In genomic region chr3:108554587-108555312, GRCm38 (mm10) we compare ENCODE assay signal across 8 mouse cellular contexts. TPM values are rescaled to one million over a fixed set of nuclear protein-coding genes. Genes with fewer than 3 reads are reported as not detected.
DNase-seq lines count a peak whose midpoint lies in the region; ATAC-seq and TF ChIP-seq lines count a peak whose summit lies in the region.

No protein-coding gene starts in this region.

- peak; percentile 96 for TF ChIP-seq CTCF in liver, embryonic 14.5 days (IDR thresholded peaks at IDR 0.05; ENCODE audit: low read depth)
- peak; percentile 97 for TF ChIP-seq CTCF in stomach, postnatal 0 days (IDR thresholded peaks at IDR 0.05; ENCODE audit: low read depth)

- ATAC-seq in CD4-positive, CD25-positive, alpha-beta regulatory T cell, adult 4 months: peak; percentile 99
- peak; percentile 93 for ATAC-seq in heart, embryonic 15.5 days (replicated peaks; ENCODE audit: insufficient number of reproducible peaks, insufficient read depth, low FRiP score, low read depth)
- peak; percentile 93 for ATAC-seq in liver, embryonic 14.5 days (ENCODE audit: insufficient read depth)
- ATAC-seq in neural tube, embryonic 11.5 days (ENCODE audit: insufficient read depth, low FRiP score, low TSS enrichment): peak; percentile 95
- ATAC-seq in stomach, postnatal 0 days (ENCODE audit: low FRiP score, low TSS enrichment): peak; percentile 97

- peak overlapping the region; percentile 92 for H3K4me3 ChIP-seq in heart, embryonic 15.5 days
- peak overlapping the region; percentile 84 to 100 for H3K4me3 ChIP-seq in liver, embryonic 14.5 days (ENCODE audit: insufficient read depth in 1 of 2, low read depth in 2 of 2, low read length in 2 of 2)
- H3K4me3 ChIP-seq in neural tube, embryonic 11.5 days (ENCODE audit: low read depth, low read length): peak overlapping the region; percentile 79
- H3K4me3 ChIP-seq in stomach, postnatal 0 days (ENCODE audit: low read depth, low read length): peak overlapping the region; percentile 81

- H3K27ac ChIP-seq in heart, embryonic 15.5 days: peak overlapping the region; percentile 81
- peak overlapping the region; percentile 68 for H3K27ac ChIP-seq in liver, embryonic 14.5 days
- peak overlapping the region; percentile 89 for H3K27ac ChIP-seq in neural tube, embryonic 11.5 days (ENCODE audit: low read depth, low read length)
- peak overlapping the region; percentile 90 for H3K27ac ChIP-seq in stomach, postnatal 0 days (replicated peaks)

- peak; percentile 57 for TF ChIP-seq EP300 in liver, embryonic 14.5 days (IDR thresholded peaks at IDR 0.05; ENCODE audit: low read depth)
- no peak for TF ChIP-seq EP300 in stomach, postnatal 0 days (optimal IDR thresholded peaks at IDR 0.05)

- H3K36me3 ChIP-seq in heart, embryonic 15.5 days: peaks cover 26% of the 10 kb centered on the region
- peaks cover 7% of the 10 kb centered on the region for H3K36me3 ChIP-seq in liver, embryonic 14.5 days (replicated peaks; ENCODE audit: control insufficient read depth, insufficient read depth, low read depth)
- peaks cover 3% of the 10 kb centered on the region; the same call in 1 of the 2 replicates for H3K36me3 ChIP-seq in neural tube, embryonic 11.5 days (ENCODE audit: control insufficient read depth, insufficient read depth, low read length)
- peaks cover 13% of the 10 kb centered on the region for H3K36me3 ChIP-seq in stomach, postnatal 0 days (ENCODE audit: control insufficient read depth, insufficient read depth, low read length)

- no peaks in the 10 kb centered on the region for H3K4me1 ChIP-seq in heart, embryonic 15.5 days (replicated peaks)
- peaks cover 15 to 19% of the 10 kb centered on the region in 2 experiments for H3K4me1 ChIP-seq in liver, embryonic 14.5 days (replicated peaks; ENCODE audit: control insufficient read depth in 2 of 2, insufficient read depth in 2 of 2, low read length in 1 of 2)
- H3K4me1 ChIP-seq in neural tube, embryonic 11.5 days (ENCODE audit: control insufficient read depth, insufficient read depth, low read length): no peaks in the 10 kb centered on the region
- H3K4me1 ChIP-seq in stomach, postnatal 0 days (replicated peaks; ENCODE audit: control insufficient read depth, insufficient read depth): no peaks in the 10 kb centered on the region

- H3K9me3 ChIP-seq in heart, embryonic 15.5 days (replicated peaks): no peaks in the 10 kb centered on the region
- H3K9me3 ChIP-seq in liver, embryonic 14.5 days (ENCODE audit: control insufficient read depth, low read length): no peaks in the 10 kb centered on the region
- no peaks in the 10 kb centered on the region for H3K9me3 ChIP-seq in neural tube, embryonic 11.5 days (ENCODE audit: control insufficient read depth, low read length)
- H3K9me3 ChIP-seq in stomach, postnatal 0 days (ENCODE audit: control insufficient read depth, low read length): no peaks in the 10 kb centered on the region

- WGBS in heart, embryonic 15.5 days: 18% methylated on average over 22 of the region's 22 CpGs
- 16% methylated on average over 22 of the region's 22 CpGs for WGBS in liver, embryonic 14.5 days (ENCODE audit: insufficient replicate concordance)
- WGBS in neural tube, embryonic 11.5 days: 17% methylated on average over 22 of the region's 22 CpGs
- WGBS in stomach, postnatal 0 days: 18% methylated on average over 21 of the region's 22 CpGs

- peak; percentile 91 for DNase-seq in c-Kit-negative CD71-positive TER-119-positive erythroid progenitor cells, embryonic 14.5 days (ENCODE audit: low read depth, low spot score)
- DNase-seq in fibroblast of lung, adult 2 months (ENCODE audit: low read depth): peak; percentile 87
- peak; percentile 96 for DNase-seq in kidney, postnatal 25 days
- DNase-seq in liver, embryonic 14.5 days (ENCODE audit: low read depth in 3 of 3, low spot score in 3 of 3): peak; percentile 90 to 94 (median 93)
- DNase-seq in neural tube, embryonic 11.5 days (ENCODE audit: low spot score): peak; percentile 93
- peak; percentile 93 for DNase-seq in stomach, postnatal 0 days (ENCODE audit: low spot score)

- no peaks in the 10 kb centered on the region for H3K27me3 ChIP-seq in heart, embryonic 15.5 days
- H3K27me3 ChIP-seq in liver, embryonic 14.5 days (ENCODE audit: control insufficient read depth, insufficient read depth, low read length): no peaks in the 10 kb centered on the region
- H3K27me3 ChIP-seq in neural tube, embryonic 11.5 days (ENCODE audit: control insufficient read depth, insufficient read depth, low read length): no peaks in the 10 kb centered on the region
- H3K27me3 ChIP-seq in stomach, postnatal 0 days (ENCODE audit: control insufficient read depth, insufficient read depth, low read length): no peaks in the 10 kb centered on the region

- peak overlapping the region; percentile 88 for H3K4me2 ChIP-seq in heart, embryonic 15.5 days
- peak overlapping the region; percentile 74 for H3K4me2 ChIP-seq in liver, embryonic 14.5 days (ENCODE audit: low read depth)
- peak overlapping the region; percentile 53 for H3K4me2 ChIP-seq in neural tube, embryonic 11.5 days (ENCODE audit: low read depth)
- H3K4me2 ChIP-seq in stomach, postnatal 0 days (replicated peaks; ENCODE audit: low read depth): peak overlapping the region; percentile 63

- H3K9ac ChIP-seq in heart, embryonic 15.5 days: peak overlapping the region; percentile 91
- H3K9ac ChIP-seq in liver, embryonic 14.5 days (replicated peaks): peak overlapping the region; percentile 95
- peak overlapping the region; percentile 87 for H3K9ac ChIP-seq in neural tube, embryonic 11.5 days (ENCODE audit: low read length)
- peak overlapping the region; percentile 86 for H3K9ac ChIP-seq in stomach, postnatal 0 days (ENCODE audit: low read length)

RNA-seq across cellular contexts. Expression of gene Tmem167b, which starts 7.5 kb away (rescaled TPM):
- 10 to 100 TPM; 29.0 to 38.9 TPM for polyA plus RNA-seq in CD4-positive, CD25-positive, alpha-beta regulatory T cell, adult 4 months (2017; shearing (Covaris generic))
- polyA plus RNA-seq in heart, embryonic 15.5 days (2015; fragmentation: Nextera tagmentation; extraction: Ambion mirVana): 29.7 and 32.5 TPM in 2 replicates
- polyA plus RNA-seq in liver, embryonic 14.5 days (2012; rRNA removed): 2.8 and 3.8 TPM in 2 replicates
- polyA plus RNA-seq in liver, embryonic 14.5 days (2014; fragmentation: Nextera tagmentation; extraction: Ambion mirVana): 12.7 and 13.1 TPM in 2 replicates
- polyA plus RNA-seq in neural tube, embryonic 11.5 days (2014; fragmentation: Nextera tagmentation; extraction: Ambion mirVana): 55.4 and 56.6 TPM in 2 replicates
- 29.9 and 33.0 TPM in 2 replicates for polyA plus RNA-seq in stomach, postnatal 0 days (2015; fragmentation: Nextera tagmentation; extraction: Ambion mirVana)

RNA-seq across cellular contexts. Expression of gene Taf13, which starts 16.7 kb away (rescaled TPM):
- 10 to 100 TPM; 20.4 to 21.2 TPM for polyA plus RNA-seq in CD4-positive, CD25-positive, alpha-beta regulatory T cell, adult 4 months (2017; shearing (Covaris generic))
- 24.6 and 24.7 TPM in 2 replicates for polyA plus RNA-seq in heart, embryonic 15.5 days (2015; fragmentation: Nextera tagmentation; extraction: Ambion mirVana)
- polyA plus RNA-seq in liver, embryonic 14.5 days (2012; rRNA removed): 2.5 and 5.1 TPM in 2 replicates
- 8.8 and 9.2 TPM in 2 replicates for polyA plus RNA-seq in liver, embryonic 14.5 days (2014; fragmentation: Nextera tagmentation; extraction: Ambion mirVana)
- 70.7 and 74.8 TPM in 2 replicates for polyA plus RNA-seq in neural tube, embryonic 11.5 days (2014; fragmentation: Nextera tagmentation; extraction: Ambion mirVana)
- polyA plus RNA-seq in stomach, postnatal 0 days (2015; fragmentation: Nextera tagmentation; extraction: Ambion mirVana): 40.0 and 42.2 TPM in 2 replicates

RNA-seq across cellular contexts. Expression of gene 5330417C22Rik, which starts 18.4 kb away (rescaled TPM):
- polyA plus RNA-seq in CD4-positive, CD25-positive, alpha-beta regulatory T cell, adult 4 months (2017; shearing (Covaris generic)): 1 to 10 TPM in 1 of 2 experiments, under 1 TPM in 1; 0.66 to 1.1 TPM
- polyA plus RNA-seq in heart, embryonic 15.5 days (2015; fragmentation: Nextera tagmentation; extraction: Ambion mirVana): 1.0 and 1.7 TPM in 2 replicates
- 0.05 and 0.11 TPM in 2 replicates for polyA plus RNA-seq in liver, embryonic 14.5 days (2012; rRNA removed)
- 0.17 TPM in 1 of 2 replicates, not detected in the other for polyA plus RNA-seq in liver, embryonic 14.5 days (2014; fragmentation: Nextera tagmentation; extraction: Ambion mirVana)
- polyA plus RNA-seq in neural tube, embryonic 11.5 days (2014; fragmentation: Nextera tagmentation; extraction: Ambion mirVana): 1.4 and 1.8 TPM in 2 replicates
- 30.8 and 32.0 TPM in 2 replicates for polyA plus RNA-seq in stomach, postnatal 0 days (2015; fragmentation: Nextera tagmentation; extraction: Ambion mirVana)

RNA-seq across cellular contexts. Expression of gene 1700013F07Rik, which starts 20.8 kb away (rescaled TPM):
- polyA plus RNA-seq in CD4-positive, CD25-positive, alpha-beta regulatory T cell, adult 4 months (2017; shearing (Covaris generic)): under 1 TPM in 1 of 2 experiments, not detected in 1; 0.43 TPM
- 0.19 TPM in 1 of 2 replicates, not detected in the other for polyA plus RNA-seq in heart, embryonic 15.5 days (2015; fragmentation: Nextera tagmentation; extraction: Ambion mirVana)
- polyA plus RNA-seq in liver, embryonic 14.5 days (2012; rRNA removed): not detected in 2 replicates
- not detected in 2 replicates for polyA plus RNA-seq in liver, embryonic 14.5 days (2014; fragmentation: Nextera tagmentation; extraction: Ambion mirVana)
- not detected in 2 replicates for polyA plus RNA-seq in neural tube, embryonic 11.5 days (2014; fragmentation: Nextera tagmentation; extraction: Ambion mirVana)
- 0.34 TPM in 1 of 2 replicates, not detected in the other for polyA plus RNA-seq in stomach, postnatal 0 days (2015; fragmentation: Nextera tagmentation; extraction: Ambion mirVana)

RNA-seq across cellular contexts. Expression of gene Wdr47, which starts 36.3 kb away (rescaled TPM):
- polyA plus RNA-seq in CD4-positive, CD25-positive, alpha-beta regulatory T cell, adult 4 months (2017; shearing (Covaris generic)): 1 to 10 TPM; 5.3 to 6.8 TPM
- 7.0 and 8.8 TPM in 2 replicates for polyA plus RNA-seq in heart, embryonic 15.5 days (2015; fragmentation: Nextera tagmentation; extraction: Ambion mirVana)
- polyA plus RNA-seq in liver, embryonic 14.5 days (2012; rRNA removed): 1.1 and 1.3 TPM in 2 replicates
- polyA plus RNA-seq in liver, embryonic 14.5 days (2014; fragmentation: Nextera tagmentation; extraction: Ambion mirVana): 1.3 and 2.0 TPM in 2 replicates
- polyA plus RNA-seq in neural tube, embryonic 11.5 days (2014; fragmentation: Nextera tagmentation; extraction: Ambion mirVana): 50.1 and 54.6 TPM in 2 replicates
- polyA plus RNA-seq in stomach, postnatal 0 days (2015; fragmentation: Nextera tagmentation; extraction: Ambion mirVana): 5.3 and 5.7 TPM in 2 replicates

Comparison
In these comparisons a context has a peak if more than half of its experiments do, and no peak if none do; other contexts are left out.
1. Peak in every context shown above with its lines: DNase-seq, ATAC-seq, H3K4me3 ChIP-seq and H3K27ac ChIP-seq.
2. RNA of gene 5330417C22Rik, which starts 18.4 kb away (polyA plus RNA-seq): 30.8 to 32.0 TPM in stomach, postnatal 0 days; 1.4 to 1.8 TPM in neural tube, embryonic 11.5 days, 0.66 to 1.1 TPM in CD4-positive, CD25-positive, alpha-beta regulatory T cell, adult 4 months, 1.0 to 1.7 TPM in heart, embryonic 15.5 days and 0.05 to 0.17 TPM in liver, embryonic 14.5 days; every median in the first group is over 10 times any median in the second.